Comparison of ENCODE assay signal across 9 mouse cellular contexts in the genomic region with DNA sequence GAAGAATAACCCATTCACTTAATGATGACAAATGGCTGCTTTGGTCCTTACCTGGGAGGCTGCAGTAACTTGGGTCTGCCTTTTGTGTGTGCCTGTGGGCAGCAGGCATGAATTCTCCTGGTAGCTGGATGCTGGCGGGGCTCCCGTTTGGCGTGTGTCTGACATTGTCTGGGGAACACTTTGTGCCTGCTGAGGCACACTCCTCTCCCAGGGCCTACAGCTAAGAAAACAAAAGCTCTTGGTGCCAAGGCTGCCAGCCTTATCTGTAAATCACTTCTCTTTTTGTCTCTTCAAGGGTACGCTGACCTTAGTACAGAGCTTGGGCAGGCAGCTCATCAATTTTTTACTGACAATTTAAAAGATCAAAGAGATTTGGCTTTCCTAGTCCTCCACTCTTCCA.
DNase-seq lines count a peak whose midpoint lies in the region; ATAC-seq lines count a peak whose summit lies in the region.
"Had no signal": no experiment of that assay in that cellular context is flagged by ENCODE, and none has a peak within 500 bp of the region (broad histone marks: within the 10 kb centered on the region; RNA-seq: fewer than 3 reads in every experiment).

No protein-coding gene starts in this region.

- H3K9ac ChIP-seq in heart, embryonic 11.5 days (ENCODE audit: low read depth, low read length) = no peak overlapping the region
- H3K9ac ChIP-seq: limb, embryonic 12.5 days had no signal

- no peak overlapping the region for H3K4me3 ChIP-seq in heart, embryonic 11.5 days (ENCODE audit: low read depth, low read length)
- H3K4me3 ChIP-seq: limb, embryonic 12.5 days had no signal

- no peaks in the 10 kb centered on the region for H3K4me1 ChIP-seq in heart, embryonic 11.5 days (ENCODE audit: control insufficient read depth, insufficient read depth, low read length)
- H3K4me1 ChIP-seq: limb, embryonic 12.5 days had no signal

- WGBS in heart, embryonic 11.5 days (ENCODE audit: insufficient replicate concordance) = 30% methylated on average over 4 of the region's 4 CpGs

- no peaks in the 10 kb centered on the region for H3K36me3 ChIP-seq in heart, embryonic 11.5 days (ENCODE audit: control insufficient read depth, insufficient read depth, low read length)
- H3K36me3 ChIP-seq: limb, embryonic 12.5 days had no signal

- no peaks in the 10 kb centered on the region for H3K9me3 ChIP-seq in heart, embryonic 11.5 days (replicated peaks; ENCODE audit: control insufficient read depth, low read length)
- H3K9me3 ChIP-seq: limb, embryonic 12.5 days had no signal

- H3K27ac ChIP-seq in heart, embryonic 11.5 days (ENCODE audit: low read depth, low read length) = no peak overlapping the region
- H3K27ac ChIP-seq: limb, embryonic 12.5 days had no signal

- no peak for ATAC-seq in heart, embryonic 11.5 days (replicated peaks; ENCODE audit: insufficient number of reproducible peaks, low FRiP score, low TSS enrichment)

- peak; percentile 87 for DNase-seq in heart, adult 11 months
- peak; percentile 9 for DNase-seq in right cerebral cortex, adult 18-20 months
- no peak for DNase-seq in right cerebral cortex, postnatal 25 days
- peak; percentile 10 for DNase-seq in layer of hippocampus, adult 9-11 months
- peak; percentile 61 for DNase-seq in testis, postnatal 10 days (ENCODE audit: low spot score)
- DNase-seq in B cell, adult 2 months = no peak
- no peak for DNase-seq in gastrocnemius, postnatal 4 days (ENCODE audit: low spot score in 2 of 2)

- no peak overlapping the region for H3K4me2 ChIP-seq in heart, embryonic 11.5 days
- H3K4me2 ChIP-seq: limb, embryonic 12.5 days had no signal

- no peaks in the 10 kb centered on the region for H3K27me3 ChIP-seq in heart, embryonic 11.5 days (ENCODE audit: control insufficient read depth, insufficient read depth, low read length)
- H3K27me3 ChIP-seq: limb, embryonic 12.5 days had no signal

Comparison
In these comparisons a context has a peak if more than half of its experiments do, and no peak if none do; other contexts are left out.
1. DNase-seq: peak in heart, adult 11 months (single experiment), right cerebral cortex, adult 18-20 months (single experiment), layer of hippocampus, adult 9-11 months (single experiment) and testis, postnatal 10 days (single experiment); none in right cerebral cortex, postnatal 25 days (single experiment), B cell, adult 2 months (0 of 2) and gastrocnemius, postnatal 4 days (0 of 2).